Mouse (Mus musculus) liver, embryonic 14.5 days (tissue): ENCODE measurements around the gene Szrd1. TPM values are rescaled to one million over a fixed set of nuclear protein-coding genes. Genes with fewer than 3 reads are reported as not detected.

ENCODE experiments used
- ATAC-seq: fragments of 200-750 bp; cut with Nextera tagmentation; 2 replicates; pipeline ENCODE4 v1.8.0; 2017; ENCODE audit warnings: moderate number of reproducible peaks, mild to moderate bottlenecking, moderate library complexity; ENCODE audit not compliant: insufficient read depth
- DNase-seq, 3 experiments: peaks; one replicate each; pipeline ENCODE4 v3.0.0-alpha.2; 2012 to 2013; ENCODE audit warnings: low read depth in 3 of 3, low spot score in 3 of 3
- H3K27ac ChIP-seq: fragments of 300-500 bp; sonication (generic); 2 replicates; pipeline ENCODE4 v1.5.1; 2014; ENCODE audit warnings: moderate library complexity, mild to moderate bottlenecking, control low read depth, inconsistent platforms
- H3K27me3 ChIP-seq: fragments of 300-500 bp; sonication (generic); 2 replicates; pipeline ENCODE4 v1.6.1; 2014; ENCODE audit warnings: mild to moderate bottlenecking, low read length, moderate library complexity; ENCODE audit not compliant: control insufficient read depth, insufficient read depth
- H3K36me3 ChIP-seq: fragments of 300-500 bp; sonication (generic); replicated peaks from 2 replicates; pipeline ENCODE4 v1.6.1; 2014; ENCODE audit warnings: low read depth; ENCODE audit not compliant: control insufficient read depth, insufficient read depth
- H3K4me1 ChIP-seq, 2 experiments: fragments of 200-500 bp in 1 of 2; fragments of 300-500 bp in 1 of 2; sonication (generic) in 1 of 2; replicated peaks; 2 replicates each; pipeline ENCODE4 v1.6.1; 2012 to 2014; ENCODE audit warnings: antibody characterized with exemption in 1 of 2, inconsistent platforms in 1 of 2, low read length in 1 of 2; ENCODE audit not compliant: control insufficient read depth in 2 of 2, insufficient read depth in 2 of 2
- H3K4me2 ChIP-seq: fragments of 300-500 bp; sonication (generic); 2 replicates; pipeline ENCODE4 v1.6.1; 2014; ENCODE audit warnings: low read depth, mild to moderate bottlenecking, control low read depth, moderate library complexity
- H3K4me3 ChIP-seq, 2 experiments: fragments of 200-500 bp in 1 of 2; fragments of 300-500 bp in 1 of 2; sonication (generic) in 1 of 2; 2 replicates each; pipeline ENCODE4 v1.5.1; 2012 to 2014; ENCODE audit warnings: low read depth in 2 of 2, low read length in 2 of 2, mild to moderate bottlenecking in 2 of 2, control low read depth in 1 of 2, inconsistent platforms in 1 of 2, moderate library complexity in 1 of 2; ENCODE audit not compliant: insufficient read depth in 1 of 2
- H3K9ac ChIP-seq: fragments of 300-500 bp; sonication (generic); replicated peaks from 2 replicates; pipeline ENCODE4 v1.6.1; 2014; ENCODE audit warnings: mild to moderate bottlenecking, control low read depth, moderate library complexity
- H3K9me3 ChIP-seq: fragments of 300-500 bp; sonication (generic); 2 replicates; pipeline ENCODE4 v1.6.1; 2016; ENCODE audit warnings: low read length, mixed read lengths; ENCODE audit not compliant: control insufficient read depth
- CTCF ChIP-seq: IDR thresholded peaks from 2 replicates; pipeline ENCODE4 v1.5.1; 2016; ENCODE audit warnings: antibody characterized with exemption, low read depth, control low read depth
- EP300 ChIP-seq: IDR thresholded peaks from 2 replicates; pipeline ENCODE4 v1.6.1; 2016; ENCODE audit warnings: antibody characterized with exemption, low read depth
- WGBS: fragments of 180-500 bp; shearing (Covaris S2); extraction: QIAGEN DNeasy Blood & Tissue Kit; methylation state at CpG from one replicate; pipeline ENCODE4 v1.1.7; 2014; ENCODE audit not compliant: insufficient replicate concordance; 5-methylcytosine and 5-hydroxymethylcytosine counted together
- polyA plus RNA-seq, 2 experiments: library from polyadenylated mRNA; depleted of rRNA in 1 of 2; stranded (reverse) in 1 of 2; unstranded in 1 of 2; fragments of >200 nt; fragmentation: Nextera tagmentation in 1 of 2; extraction: Ambion mirVana in 1 of 2; gene quantifications; 2 replicates each; pipeline versions ENCODE4 v1.2.1 to v1.2.3; 2012 to 2014

Szrd1 gene
- polyA plus RNA-seq, 2 experiments = 13.3 to 14.3 TPM

- Histone ChIP-seq H3K36me3 (no peaks in the 10 kb centered on the region; the same call in 1 of the 2 replicates), H3K9me3 (no peaks in the 10 kb centered on the region), H3K4me3 (no peak overlapping the region), H3K27me3 (no peaks in the 10 kb centered on the region), H3K27ac (no peak overlapping the region), H3K4me1 (no peaks in the 10 kb centered on the region), H3K9ac (no peak overlapping the region), H3K4me2 (no peak overlapping the region)
- 50% methylated on average over 10 of the region's 10 CpGs for WGBS
- DNase-seq (no peak), ATAC-seq (no peak)
- no peak for TF ChIP-seq CTCF
- no peak for TF ChIP-seq EP300
Observed at GRCm38 (mm10) chr4:141108196-141108732, 31.3 kb downstream of the Szrd1 start.

- no peak overlapping the region for H3K27ac ChIP-seq
- WGBS = 70% methylated on average over 16 of the region's 16 CpGs
Observed at GRCm38 (mm10) chr4:141106526-141107183, 32.9 kb downstream of the Szrd1 start.

GRCm38 (mm10) chr4:141101855-141102254 is 37.7 kb downstream of the Szrd1 start:
- ATAC-seq (no peak), DNase-seq (no peak)
- WGBS = 51% methylated on average over 6 of the region's 6 CpGs
- no peaks in the 10 kb centered on the region for H3K27me3 ChIP-seq
- H3K9me3 ChIP-seq = no peaks in the 10 kb centered on the region
- no peak overlapping the region for H3K4me3 ChIP-seq
- H3K27ac ChIP-seq = no peak overlapping the region
- H3K4me2 ChIP-seq = no peak overlapping the region
- H3K36me3 ChIP-seq = no peaks in the 10 kb centered on the region
- H3K4me1 ChIP-seq = peaks cover 7 to 13% of the 10 kb centered on the region in 2 experiments; a peak in 3 of 4 replicates
- TF ChIP-seq EP300 (no peak), CTCF (peak; percentile 84)
- no peak overlapping the region for H3K9ac ChIP-seq

More at GRCm38 (mm10) chr4:141106526-141107183, 32.9 kb downstream of the Szrd1 start:
- Histone ChIP-seq H3K9ac (no peak overlapping the region), H3K9me3 (no peaks in the 10 kb centered on the region), H3K36me3 (no peaks in the 10 kb centered on the region), H3K4me3 (no peak overlapping the region), H3K4me1 (no peaks in the 10 kb centered on the region), H3K27me3 (no peaks in the 10 kb centered on the region), H3K4me2 (no peak overlapping the region)
- ATAC-seq (no peak), DNase-seq (no peak)
- TF ChIP-seq EP300 (no peak), CTCF (no peak)

- TF ChIP-seq CTCF = no peak
- TF ChIP-seq EP300 = no peak
- ATAC-seq (no peak), DNase-seq (no peak)
- Histone ChIP-seq H3K9ac (no peak overlapping the region), H3K4me3 (no peak overlapping the region), H3K36me3 (no peaks in the 10 kb centered on the region), H3K27ac (no peak overlapping the region), H3K4me2 (no peak overlapping the region), H3K4me1 (peaks cover 7 to 13% of the 10 kb centered on the region in 2 experiments; a peak in 3 of 4 replicates), H3K9me3 (no peaks in the 10 kb centered on the region), H3K27me3 (no peaks in the 10 kb centered on the region)
- WGBS = 81% methylated on average over 9 of the region's 9 CpGs
Observed at GRCm38 (mm10) chr4:141101291-141101690, 38.3 kb downstream of the Szrd1 start.

- H3K4me1 ChIP-seq = peaks cover 7 to 13% of the 10 kb centered on the region in 2 experiments; a peak in 3 of 4 replicates
- H3K9me3 ChIP-seq = no peaks in the 10 kb centered on the region
- no peak overlapping the region for H3K27ac ChIP-seq
- WGBS = 63% methylated on average over 5 of the region's 5 CpGs
- no peak overlapping the region for H3K9ac ChIP-seq
- H3K36me3 ChIP-seq = no peaks in the 10 kb centered on the region
- ATAC-seq (no peak), DNase-seq (no peak)
- H3K4me3 ChIP-seq = no peak overlapping the region
- H3K27me3 ChIP-seq = no peaks in the 10 kb centered on the region
- no peak overlapping the region for H3K4me2 ChIP-seq
- TF ChIP-seq CTCF (no peak), EP300 (no peak)
Observed at GRCm38 (mm10) chr4:141099956-141100355, 39.6 kb downstream of the Szrd1 start.
